Mouse (Mus musculus): ENCODE data around the gene Ubn1. TPM values are rescaled to one million over a fixed set of nuclear protein-coding genes. Genes with fewer than 3 reads are reported as not detected.

Gene Ubn1
- polyA plus RNA-seq (2012; rRNA removed) = 26.9 and 27.8 TPM in 2 replicates

GRCm38 (mm10) chr16:5049774-5050234 is at the start of gene Ubn1, which contains the start of gene Glyr1:
Gene Ubn1 (plus strand): TSS chr16:5050057.
Gene Glyr1 (minus strand): TSS chr16:5049863.

DNA sequence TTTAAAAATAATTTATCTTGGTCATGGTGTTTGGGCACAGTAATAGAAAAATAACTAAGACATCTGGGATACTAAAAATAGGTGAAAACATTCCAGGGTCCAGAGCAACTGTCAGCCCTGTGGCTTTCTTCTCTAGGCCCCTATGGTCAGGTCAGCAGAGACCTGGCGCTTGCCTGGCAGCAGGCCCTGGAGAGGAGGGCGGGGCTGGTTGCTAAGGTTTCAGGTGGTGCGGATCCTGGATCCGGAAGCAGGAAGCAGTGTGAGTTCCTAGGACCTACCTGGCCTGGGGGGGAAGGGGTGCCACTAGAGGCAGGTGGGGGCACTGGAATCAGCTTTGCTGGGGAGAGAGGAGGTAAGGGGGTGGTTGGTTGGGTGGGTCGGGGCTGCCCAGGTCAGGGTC is 42.8 kb upstream of the Ubn1 start, which contains the start of gene Smim22:
Smim22 (plus strand) TSS at position 222 of the 400 bp plus-strand sequence.

GRCm38 (mm10) chr16:5013054-5013838 is 36.6 kb upstream of the Ubn1 start, which contains the start of gene Rogdi:
Gene Rogdi (minus strand): TSS chr16:5013553.

GRCm38 (mm10) chr16:5132401-5132801 is 82.5 kb downstream of the Ubn1 start, which contains the start of gene Ppl:
Gene Ppl (minus strand): TSS chr16:5132421.

Other genes starting within 250 kb of the Ubn1 start
- not detected in 2 replicates for gene 4930562C15Rik, start 214.6 kb upstream of the Ubn1 start, polyA plus RNA-seq (2012; rRNA removed)
- gene Ubald1, start 169.7 kb upstream of the Ubn1 start, polyA plus RNA-seq (2012; rRNA removed) = 50.0 and 54.2 TPM in 2 replicates
- 150 and 154 TPM in 2 replicates for gene Mgrn1, start 163.8 kb upstream of the Ubn1 start, polyA plus RNA-seq (2012; rRNA removed)
- gene Nudt16l1, start 111.3 kb upstream of the Ubn1 start, polyA plus RNA-seq (2012; rRNA removed) = 61.3 and 73.2 TPM in 2 replicates
- 47.4 and 47.8 TPM in 2 replicates for gene Anks3, start 85.9 kb upstream of the Ubn1 start, polyA plus RNA-seq (2012; rRNA removed)
- gene Sept12, start 52.2 kb upstream of the Ubn1 start, polyA plus RNA-seq (2012; rRNA removed) = not detected in 2 replicates
- gene Smim22, start 42.8 kb upstream of the Ubn1 start, polyA plus RNA-seq (2012; rRNA removed) = 177 and 286 TPM in 2 replicates
- gene Rogdi, start 36.5 kb upstream of the Ubn1 start, polyA plus RNA-seq (2012; rRNA removed) = 64.7 and 69.2 TPM in 2 replicates
- gene Glyr1, start 194 bp upstream of the Ubn1 start, polyA plus RNA-seq (2012; rRNA removed) = 44.5 and 45.5 TPM in 2 replicates
- 1.8 and 1.9 TPM in 2 replicates for gene Ppl, start 82.4 kb downstream of the Ubn1 start, polyA plus RNA-seq (2012; rRNA removed)
- not detected in 2 replicates for gene Sec14l5, start 97.1 kb downstream of the Ubn1 start, polyA plus RNA-seq (2012; rRNA removed)
- 38.6 and 40.0 TPM in 2 replicates for gene Nagpa, start 154.0 kb downstream of the Ubn1 start, polyA plus RNA-seq (2012; rRNA removed)
- gene AU021092, start 172.2 kb downstream of the Ubn1 start, polyA plus RNA-seq (2012; rRNA removed) = 2.4 and 2.7 TPM in 2 replicates
- 49.5 and 51.3 TPM in 2 replicates for gene Alg1, start 183.6 kb downstream of the Ubn1 start, polyA plus RNA-seq (2012; rRNA removed)
- 56.7 and 59.3 TPM in 2 replicates for gene Eef2kmt, start 205.9 kb downstream of the Ubn1 start, polyA plus RNA-seq (2012; rRNA removed)